Mouse (Mus musculus): ENCODE data around the gene Rpl22.

DNA sequence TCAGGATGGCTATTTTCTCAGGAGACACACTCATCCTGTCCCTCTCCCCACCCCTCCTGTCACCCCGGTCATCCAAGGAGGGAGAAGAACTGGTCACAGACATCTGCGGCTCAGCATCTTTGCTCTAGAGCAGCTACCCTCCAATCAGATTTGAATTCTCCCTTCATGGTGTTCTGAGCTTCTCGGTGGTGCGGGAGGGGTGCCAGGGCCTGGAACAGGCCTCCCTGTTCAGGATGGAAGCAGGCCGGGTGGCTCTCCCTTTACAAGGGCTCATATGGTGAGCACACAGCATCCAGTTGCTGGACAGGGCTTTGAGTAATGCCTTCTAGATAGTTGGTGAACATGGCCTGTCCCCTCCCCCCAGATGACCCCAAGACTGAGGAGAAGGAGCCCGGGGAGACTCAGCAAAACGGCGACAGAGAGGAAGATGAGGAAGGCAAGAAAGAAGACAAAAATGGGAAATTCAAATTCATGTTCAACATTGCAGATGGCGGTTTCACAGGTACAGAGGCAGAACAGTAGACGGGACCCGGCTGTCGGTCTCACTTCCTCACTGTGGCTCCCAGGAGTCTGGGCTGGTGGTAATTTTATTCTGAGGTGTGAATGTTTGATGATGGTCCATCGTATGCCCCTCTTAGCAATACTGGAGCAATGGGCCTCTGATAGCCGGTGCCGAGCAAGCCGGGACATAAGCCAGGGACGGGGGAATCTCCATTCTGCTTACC is 57.1 kb downstream of the Rpl22 start:
- TF ChIP-seq POLR2A (IDR thresholded peaks at IDR 0.05; ENCODE audit: extremely low read depth, insufficient read depth, low read length) (no peak), CTCF (IDR thresholded peaks at IDR 0.05; ENCODE audit: low read depth, low read length) (no peak)
